Mouse (Mus musculus): ENCODE measurements around the gene Calcb. TPM values are rescaled to one million over a fixed set of nuclear protein-coding genes. Genes with fewer than 3 reads are reported as not detected.

The Calcb gene
- polyA plus RNA-seq (2014; fragmentation: Nextera tagmentation; extraction: Ambion mirVana), result 15.2 and 15.5 TPM in 2 replicates

DNA sequence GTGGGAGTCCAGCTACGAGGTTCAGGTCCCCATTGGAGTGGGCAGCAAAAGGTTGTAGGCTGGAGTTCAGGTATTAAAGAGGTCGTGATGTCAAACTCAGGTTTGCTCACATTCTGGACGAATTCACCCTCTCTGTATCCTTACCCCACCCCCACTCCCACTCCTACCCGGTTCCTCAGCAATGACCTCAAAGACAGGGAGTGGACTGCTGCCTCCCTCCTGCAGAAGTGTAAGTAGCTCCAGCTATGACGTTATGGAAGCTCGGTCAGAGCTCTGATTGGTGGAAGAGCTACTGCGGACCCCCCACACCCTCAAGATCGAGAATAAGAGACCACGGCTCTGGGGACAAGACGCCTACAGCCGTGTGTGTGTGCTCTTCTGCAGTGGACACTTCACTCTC, at the start of gene Calcb:
Calcb (plus strand) TSS at position 344 of the 400 bp plus-strand sequence.
- Histone ChIP-seq H3K4me1 (ENCODE audit: control insufficient read depth, insufficient read depth, low read length) (no peaks in the 10 kb centered on the region), H3K27me3 (ENCODE audit: control insufficient read depth, insufficient read depth, low read length) (peaks cover 21% of the 10 kb centered on the region; the same call in 1 of the 2 replicates), H3K27ac (ENCODE audit: low read depth, low read length) (no peak within 1 kb of the TSS), H3K4me2 (ENCODE audit: low read depth, low read length) (peak within 1 kb of the TSS; percentile 33), H3K9me3 (ENCODE audit: control insufficient read depth, low read length) (no peaks in the 10 kb centered on the region), H3K36me3 (ENCODE audit: control insufficient read depth, insufficient read depth, low read length) (no peaks in the 10 kb centered on the region), H3K9ac (replicated peaks; ENCODE audit: low read depth, low read length) (no peak within 1 kb of the TSS), H3K4me3 (ENCODE audit: low read depth, low read length) (no peak within 1 kb of the TSS)
- no peak for ATAC-seq (ENCODE audit: low read depth)
- 6% methylated on average over 11 of the region's 11 CpGs for WGBS

- Histone ChIP-seq H3K27ac (ENCODE audit: low read depth, low read length) (no peak overlapping the region), H3K4me1 (ENCODE audit: control insufficient read depth, insufficient read depth, low read length) (no peaks in the 10 kb centered on the region), H3K9me3 (ENCODE audit: control insufficient read depth, low read length) (no peaks in the 10 kb centered on the region), H3K4me2 (ENCODE audit: low read depth, low read length) (no peak overlapping the region), H3K4me3 (ENCODE audit: low read depth, low read length) (no peak overlapping the region), H3K36me3 (ENCODE audit: control insufficient read depth, insufficient read depth, low read length) (no peaks in the 10 kb centered on the region), H3K27me3 (ENCODE audit: control insufficient read depth, insufficient read depth, low read length) (no peaks in the 10 kb centered on the region), H3K9ac (replicated peaks; ENCODE audit: low read depth, low read length) (no peak overlapping the region)
- 83% methylated on average over 1 of the region's 1 CpGs for WGBS
- ATAC-seq (ENCODE audit: low read depth), result no peak
Observed at GRCm38 (mm10) chr7:114671405-114671804, 47.0 kb upstream of the Calcb start.

GRCm38 (mm10) chr7:114672697-114673096, 45.7 kb upstream of the Calcb start:
- ATAC-seq (ENCODE audit: low read depth), result no peak
- H3K27ac ChIP-seq (ENCODE audit: low read depth, low read length), result no peak overlapping the region
- H3K4me3 ChIP-seq (ENCODE audit: low read depth, low read length), result no peak overlapping the region
- H3K9ac ChIP-seq (replicated peaks; ENCODE audit: low read depth, low read length), result no peak overlapping the region
- no peaks in the 10 kb centered on the region for H3K9me3 ChIP-seq (ENCODE audit: control insufficient read depth, low read length)
- H3K36me3 ChIP-seq (ENCODE audit: control insufficient read depth, insufficient read depth, low read length), result no peaks in the 10 kb centered on the region
- 28% methylated on average over 2 of the region's 2 CpGs for WGBS
- H3K4me2 ChIP-seq (ENCODE audit: low read depth, low read length), result no peak overlapping the region
- no peaks in the 10 kb centered on the region for H3K4me1 ChIP-seq (ENCODE audit: control insufficient read depth, insufficient read depth, low read length)
- H3K27me3 ChIP-seq (ENCODE audit: control insufficient read depth, insufficient read depth, low read length), result no peaks in the 10 kb centered on the region

DNA sequence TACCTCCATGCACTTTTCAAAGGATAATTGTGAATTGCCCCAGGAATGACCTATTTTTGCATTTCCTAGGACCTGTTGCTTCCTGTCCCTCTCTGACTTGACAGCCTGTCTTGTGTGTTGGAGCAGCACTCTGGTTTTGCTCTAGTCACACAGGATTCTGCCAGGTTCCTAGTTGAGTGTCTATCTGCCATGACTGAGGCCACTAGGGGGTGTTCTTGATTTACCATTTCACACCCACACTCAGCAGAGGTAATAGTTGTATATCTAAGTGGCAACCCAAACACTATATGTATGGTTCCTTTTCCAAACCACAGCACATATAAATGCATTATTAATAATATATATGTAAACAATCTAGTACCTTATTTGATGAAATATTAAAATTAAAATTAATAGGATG, 26.1 kb upstream of the Calcb start:
- H3K27ac ChIP-seq (ENCODE audit: low read depth, low read length), result no peak overlapping the region
- no peaks in the 10 kb centered on the region for H3K4me1 ChIP-seq (ENCODE audit: control insufficient read depth, insufficient read depth, low read length)
- H3K4me2 ChIP-seq (ENCODE audit: low read depth, low read length), result no peak overlapping the region
- no peaks in the 10 kb centered on the region for H3K9me3 ChIP-seq (ENCODE audit: control insufficient read depth, low read length)
- no peaks in the 10 kb centered on the region for H3K27me3 ChIP-seq (ENCODE audit: control insufficient read depth, insufficient read depth, low read length)
- ATAC-seq (ENCODE audit: low read depth), result no peak
- no peak overlapping the region for H3K4me3 ChIP-seq (ENCODE audit: low read depth, low read length)
- H3K9ac ChIP-seq (replicated peaks; ENCODE audit: low read depth, low read length), result no peak overlapping the region
- H3K36me3 ChIP-seq (ENCODE audit: control insufficient read depth, insufficient read depth, low read length), result no peaks in the 10 kb centered on the region

GRCm38 (mm10) chr7:114700871-114701270, 17.6 kb upstream of the Calcb start:
- Histone ChIP-seq H3K4me1 (ENCODE audit: control insufficient read depth, insufficient read depth, low read length) (no peaks in the 10 kb centered on the region), H3K4me2 (ENCODE audit: low read depth, low read length) (no peak overlapping the region), H3K4me3 (ENCODE audit: low read depth, low read length) (no peak overlapping the region), H3K9me3 (ENCODE audit: control insufficient read depth, low read length) (no peaks in the 10 kb centered on the region), H3K27me3 (ENCODE audit: control insufficient read depth, insufficient read depth, low read length) (no peaks in the 10 kb centered on the region), H3K27ac (ENCODE audit: low read depth, low read length) (no peak overlapping the region), H3K9ac (replicated peaks; ENCODE audit: low read depth, low read length) (no peak overlapping the region), H3K36me3 (ENCODE audit: control insufficient read depth, insufficient read depth, low read length) (no peaks in the 10 kb centered on the region)
- WGBS, result 34% methylated on average over 2 of the region's 2 CpGs
- ATAC-seq (ENCODE audit: low read depth), result no peak

DNA sequence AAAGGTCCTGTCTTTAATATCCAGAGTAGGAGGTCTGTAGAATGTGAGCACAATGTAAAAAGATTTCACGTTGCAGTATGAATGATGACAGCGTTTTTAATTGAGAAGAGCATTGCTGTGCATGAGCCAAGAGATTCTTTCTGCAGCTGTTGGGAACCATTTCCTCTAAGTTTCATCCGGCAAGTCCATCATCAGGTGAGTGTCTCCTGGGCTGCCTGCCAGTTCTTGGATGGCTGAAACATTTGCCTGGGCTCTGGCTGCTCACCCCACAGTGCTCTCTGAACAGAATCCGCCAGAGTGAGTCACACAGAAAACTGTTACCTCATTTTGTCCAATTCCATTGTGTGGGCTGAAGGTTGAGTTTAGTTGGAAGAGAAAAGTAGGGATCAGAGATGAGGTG, 11.7 kb upstream of the Calcb start:
- 83% methylated on average over 4 of the region's 4 CpGs for WGBS
- Histone ChIP-seq H3K4me1 (ENCODE audit: control insufficient read depth, insufficient read depth, low read length) (no peaks in the 10 kb centered on the region), H3K27me3 (ENCODE audit: control insufficient read depth, insufficient read depth, low read length) (no peaks in the 10 kb centered on the region), H3K4me2 (ENCODE audit: low read depth, low read length) (no peak overlapping the region), H3K36me3 (ENCODE audit: control insufficient read depth, insufficient read depth, low read length) (no peaks in the 10 kb centered on the region), H3K9ac (replicated peaks; ENCODE audit: low read depth, low read length) (no peak overlapping the region), H3K27ac (ENCODE audit: low read depth, low read length) (no peak overlapping the region), H3K4me3 (ENCODE audit: low read depth, low read length) (no peak overlapping the region), H3K9me3 (ENCODE audit: control insufficient read depth, low read length) (no peaks in the 10 kb centered on the region)
- ATAC-seq (ENCODE audit: low read depth), result no peak

DNA sequence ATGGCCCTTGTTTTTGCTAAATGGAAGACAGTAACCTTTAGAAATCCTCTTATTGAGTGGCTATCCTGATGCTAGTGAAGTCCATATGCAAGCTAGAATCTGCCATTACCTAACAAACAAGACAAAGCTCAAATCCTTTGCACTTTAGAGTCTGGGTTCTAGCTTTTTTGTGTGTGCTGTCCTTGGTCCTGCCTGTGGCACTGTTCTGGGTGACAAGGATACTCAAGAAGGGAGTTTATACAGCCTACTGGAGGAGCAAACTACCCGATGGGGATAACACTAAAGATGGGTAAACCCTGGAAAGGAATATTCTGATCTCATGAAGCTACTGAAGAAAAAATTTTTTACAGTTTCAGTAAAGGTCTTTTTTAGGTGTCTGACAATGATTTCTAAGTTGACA, 11.0 kb upstream of the Calcb start:
- no peak overlapping the region for H3K9ac ChIP-seq (replicated peaks; ENCODE audit: low read depth, low read length)
- no peak overlapping the region for H3K27ac ChIP-seq (ENCODE audit: low read depth, low read length)
- H3K4me3 ChIP-seq (ENCODE audit: low read depth, low read length), result no peak overlapping the region
- no peak for ATAC-seq (ENCODE audit: low read depth)
- no peaks in the 10 kb centered on the region for H3K4me1 ChIP-seq (ENCODE audit: control insufficient read depth, insufficient read depth, low read length)
- no peaks in the 10 kb centered on the region for H3K27me3 ChIP-seq (ENCODE audit: control insufficient read depth, insufficient read depth, low read length)
- no peaks in the 10 kb centered on the region for H3K9me3 ChIP-seq (ENCODE audit: control insufficient read depth, low read length)
- no peaks in the 10 kb centered on the region for H3K36me3 ChIP-seq (ENCODE audit: control insufficient read depth, insufficient read depth, low read length)
- no peak overlapping the region for H3K4me2 ChIP-seq (ENCODE audit: low read depth, low read length)
- 86% methylated on average over 1 of the region's 1 CpGs for WGBS

GRCm38 (mm10) chr7:114710419-114710818, 8.0 kb upstream of the Calcb start:
- H3K9me3 ChIP-seq (ENCODE audit: control insufficient read depth, low read length), result no peaks in the 10 kb centered on the region
- no peak overlapping the region for H3K4me3 ChIP-seq (ENCODE audit: low read depth, low read length)
- H3K4me1 ChIP-seq (ENCODE audit: control insufficient read depth, insufficient read depth, low read length), result no peaks in the 10 kb centered on the region
- no peaks in the 10 kb centered on the region for H3K36me3 ChIP-seq (ENCODE audit: control insufficient read depth, insufficient read depth, low read length)
- no peak overlapping the region for H3K4me2 ChIP-seq (ENCODE audit: low read depth, low read length)
- H3K9ac ChIP-seq (replicated peaks; ENCODE audit: low read depth, low read length), result no peak overlapping the region
- H3K27me3 ChIP-seq (ENCODE audit: control insufficient read depth, insufficient read depth, low read length), result no peaks in the 10 kb centered on the region
- 87% methylated on average over 2 of the region's 2 CpGs for WGBS
- H3K27ac ChIP-seq (ENCODE audit: low read depth, low read length), result no peak overlapping the region
- ATAC-seq (ENCODE audit: low read depth), result no peak

DNA sequence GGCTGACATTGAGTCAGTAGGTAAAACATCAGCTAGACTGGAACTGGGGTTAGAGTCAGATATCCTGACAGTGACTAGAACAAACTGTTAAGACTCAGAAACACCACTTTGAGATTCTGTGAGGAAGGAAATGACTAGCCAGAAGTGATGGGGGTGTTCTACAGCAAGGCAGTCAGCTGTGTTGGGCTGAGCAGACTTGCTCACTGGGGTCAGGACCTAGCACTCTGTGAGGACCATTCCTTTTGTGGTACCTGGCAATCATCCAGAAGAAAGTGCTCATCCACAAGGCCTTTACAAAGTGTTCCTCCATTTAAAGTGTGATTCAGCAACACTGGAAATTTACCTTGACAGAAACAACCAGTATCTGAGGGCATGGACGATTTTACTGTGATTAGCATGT, 5.9 kb upstream of the Calcb start:
- Histone ChIP-seq H3K4me2 (ENCODE audit: low read depth, low read length) (no peak overlapping the region), H3K9me3 (ENCODE audit: control insufficient read depth, low read length) (no peaks in the 10 kb centered on the region), H3K36me3 (ENCODE audit: control insufficient read depth, insufficient read depth, low read length) (no peaks in the 10 kb centered on the region), H3K9ac (replicated peaks; ENCODE audit: low read depth, low read length) (no peak overlapping the region), H3K4me3 (ENCODE audit: low read depth, low read length) (no peak overlapping the region), H3K4me1 (ENCODE audit: control insufficient read depth, insufficient read depth, low read length) (no peaks in the 10 kb centered on the region), H3K27me3 (ENCODE audit: control insufficient read depth, insufficient read depth, low read length) (0 out of 2 replicates have a peak, but pooled peaks cover 3% of the 10 kb centered on the region), H3K27ac (ENCODE audit: low read depth, low read length) (no peak overlapping the region)
- 73% methylated on average over 1 of the region's 1 CpGs for WGBS
- ATAC-seq (ENCODE audit: low read depth), result no peak
